Mouse (Mus musculus) A20 (cell line): ENCODE results near the gene Sf3a2.

ENCODE experiments used
- DNase-seq: peaks from one replicate; pipeline ENCODE4 v3.0.0-alpha.2; 2011; ENCODE audit warnings: low read depth, low spot score

Sf3a2 gene

DNA sequence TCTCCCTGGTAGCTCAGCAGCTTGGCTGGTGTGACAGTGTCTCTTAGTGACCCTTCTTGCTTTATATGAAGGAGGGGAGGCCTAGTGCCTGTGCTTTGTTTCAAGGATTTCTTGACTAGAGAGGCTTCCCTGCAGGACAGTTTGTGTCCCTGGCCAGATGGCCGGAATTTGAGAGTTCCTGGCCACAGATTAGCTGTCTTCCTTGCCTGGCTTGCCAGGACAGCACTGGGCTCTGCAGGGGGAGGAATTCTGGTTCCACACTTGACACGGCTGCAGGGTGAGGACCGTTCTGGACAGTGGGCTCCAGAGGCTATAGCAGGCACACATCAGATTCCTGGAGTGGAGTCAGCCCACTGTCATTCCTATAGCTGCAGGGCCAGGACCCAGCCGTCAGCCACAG, 22.3 kb upstream of the Sf3a2 start:
- DNase-seq: no peak

DNA sequence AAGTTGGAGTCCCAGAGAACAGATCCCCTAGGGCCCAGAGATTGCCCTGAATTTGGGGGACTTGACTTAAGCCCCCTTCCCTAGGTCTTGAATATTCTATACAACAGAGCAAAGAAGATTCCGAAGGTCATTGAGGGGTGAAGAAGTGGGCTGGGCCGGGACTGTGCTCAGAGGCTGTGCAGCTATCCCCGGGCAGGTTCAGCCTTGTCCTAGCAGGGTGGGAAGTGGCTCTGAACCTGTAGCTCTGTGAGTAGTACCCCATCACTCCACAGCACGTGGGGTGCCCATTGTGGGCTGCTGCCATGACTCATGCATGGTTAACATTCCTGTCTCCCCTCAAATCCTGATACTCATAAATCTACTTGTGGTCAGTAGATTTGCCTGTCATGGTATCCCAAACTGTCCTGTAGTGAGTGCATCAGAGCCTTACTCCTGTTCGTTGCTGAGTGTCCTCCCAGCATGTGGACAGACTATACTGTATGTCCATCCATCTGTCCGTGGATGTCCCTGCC, 21.6 kb upstream of the Sf3a2 start:
- DNase-seq: no peak

- DNase-seq: no peak
Measured at GRCm38 (mm10) chr10:80777123-80777522, 20.9 kb upstream of the Sf3a2 start.

GRCm38 (mm10) chr10:80779565-80779964, 18.4 kb upstream of the Sf3a2 start:
- DNase-seq: no peak

GRCm38 (mm10) chr10:80784302-80784701, 13.7 kb upstream of the Sf3a2 start:
- no peak for DNase-seq

DNA sequence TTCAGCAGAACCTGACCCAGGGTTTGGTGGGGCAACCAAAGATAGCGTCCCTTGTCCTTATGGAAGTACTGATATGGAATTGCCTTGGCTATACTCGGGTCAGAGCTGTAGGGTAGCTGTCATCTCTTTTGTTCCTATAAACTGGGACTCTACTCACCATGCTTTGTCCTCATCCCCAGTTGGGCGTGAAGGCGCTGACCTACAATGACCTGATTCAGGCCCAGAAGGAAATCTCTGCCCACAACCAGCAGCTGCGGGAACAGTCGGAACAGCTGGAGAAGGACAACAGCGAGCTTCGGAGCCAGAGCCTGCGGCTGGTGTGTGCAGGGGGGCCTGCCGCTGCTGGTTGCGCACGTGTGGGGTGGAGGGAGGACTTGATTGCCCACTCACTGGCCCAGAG, 13.1 kb upstream of the Sf3a2 start:
- DNase-seq: no peak

GRCm38 (mm10) chr10:80785963-80786362, 12.0 kb upstream of the Sf3a2 start:
- no peak for DNase-seq

DNA sequence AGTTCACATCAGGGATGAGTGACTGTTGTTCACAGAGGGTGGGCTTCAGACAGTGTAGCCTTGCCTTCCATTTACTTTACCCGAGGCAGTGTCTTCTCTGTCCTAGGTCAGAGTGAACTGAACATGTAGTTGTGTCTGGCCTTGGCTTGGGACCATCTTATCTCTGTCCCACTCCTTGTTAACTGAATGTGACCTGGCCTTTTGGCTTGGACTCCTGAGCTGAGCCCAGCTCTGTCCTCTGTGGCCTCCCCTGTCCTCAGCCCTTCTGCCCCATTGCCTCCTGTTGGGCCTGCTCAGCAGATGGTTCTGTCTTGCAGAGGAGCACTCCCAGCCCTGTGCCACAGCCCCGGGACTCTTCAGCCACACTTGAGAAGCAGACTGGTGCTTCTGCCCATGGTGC, 10.5 kb upstream of the Sf3a2 start:
- no peak for DNase-seq

GRCm38 (mm10) chr10:80790761-80791404, 7.1 kb upstream of the Sf3a2 start:
- peak; percentile 42 for DNase-seq

- DNase-seq: peak; percentile 69
Measured at GRCm38 (mm10) chr10:80791476-80792174, 6.4 kb upstream of the Sf3a2 start.

GRCm38 (mm10) chr10:80792175-80793032, 5.6 kb upstream of the Sf3a2 start:
- no peak for DNase-seq

- DNase-seq: no peak
Measured at GRCm38 (mm10) chr10:80793033-80793784, 4.8 kb upstream of the Sf3a2 start.

- DNase-seq: no peak
Measured at GRCm38 (mm10) chr10:80793803-80794202, 4.2 kb upstream of the Sf3a2 start.

- no peak for DNase-seq
Measured at GRCm38 (mm10) chr10:80794750-80795149, 3.2 kb upstream of the Sf3a2 start.

GRCm38 (mm10) chr10:80796307-80796848, 1.6 kb upstream of the Sf3a2 start:
- DNase-seq: no peak

- no peak for DNase-seq
Measured at GRCm38 (mm10) chr10:80797186-80798149, 530 bp upstream of the Sf3a2 start.

DNA sequence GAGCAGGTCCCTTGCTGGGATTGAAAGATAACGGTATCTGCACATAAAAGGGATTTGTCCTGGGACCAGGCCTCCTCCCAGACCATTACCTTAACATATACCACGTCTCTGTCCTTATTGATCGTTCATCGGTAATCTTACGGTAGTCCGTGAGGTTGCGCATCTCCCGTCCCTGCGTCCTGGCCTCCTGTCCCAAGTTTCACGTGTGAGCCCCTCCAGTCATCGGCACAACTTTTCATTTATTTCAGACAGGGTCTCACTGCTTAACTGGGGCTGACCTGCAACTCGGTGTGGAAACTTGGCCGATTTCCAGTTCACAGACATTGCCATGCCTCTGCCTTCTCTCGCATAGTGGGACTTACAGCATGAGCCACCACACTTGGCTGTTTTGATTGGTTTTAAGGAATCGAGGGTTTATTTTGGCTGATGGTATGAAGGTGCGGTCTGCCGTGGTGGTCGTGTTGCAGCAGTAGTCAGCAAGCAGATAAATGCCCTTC, 1.1 kb downstream of the Sf3a2 start:
- DNase-seq: no peak

GRCm38 (mm10) chr10:80802204-80802912, 4.4 kb downstream of the Sf3a2 start:
- no peak for DNase-seq

DNA sequence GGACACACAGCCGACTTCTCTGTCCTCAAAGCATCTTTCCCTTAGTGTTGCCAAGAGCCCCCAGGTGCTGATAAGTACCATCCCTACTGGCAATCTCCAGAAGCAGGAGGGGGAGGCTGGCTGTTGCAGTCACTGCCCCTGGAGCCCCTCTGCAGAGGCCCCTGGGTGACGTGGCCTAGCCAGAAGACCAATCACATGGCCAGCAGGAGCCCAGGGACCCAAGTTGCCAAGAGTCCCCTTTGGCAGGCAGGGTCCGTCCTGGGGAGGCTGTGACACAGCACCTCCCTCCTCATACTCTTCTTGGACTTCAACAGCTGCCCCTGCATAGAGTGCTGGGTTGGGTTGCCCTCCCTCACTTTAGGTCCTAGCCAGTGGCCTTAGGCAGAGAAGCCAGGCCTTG, 5.0 kb downstream of the Sf3a2 start:
- no peak for DNase-seq
